Mouse (Mus musculus) spleen, postnatal 36 days (tissue): ENCODE measurements around the gene Nptn.
A peak's percentile ranks its signal among the peaks of the same experiment; 100 is the strongest.

ENCODE experiments used
- DNase-seq, 2 experiments: peaks; one replicate each; pipeline ENCODE4 v3.0.0; 2022; ENCODE audit warnings: low spot score in 2 of 2, mixed read lengths in 1 of 2

The Nptn gene

DNA sequence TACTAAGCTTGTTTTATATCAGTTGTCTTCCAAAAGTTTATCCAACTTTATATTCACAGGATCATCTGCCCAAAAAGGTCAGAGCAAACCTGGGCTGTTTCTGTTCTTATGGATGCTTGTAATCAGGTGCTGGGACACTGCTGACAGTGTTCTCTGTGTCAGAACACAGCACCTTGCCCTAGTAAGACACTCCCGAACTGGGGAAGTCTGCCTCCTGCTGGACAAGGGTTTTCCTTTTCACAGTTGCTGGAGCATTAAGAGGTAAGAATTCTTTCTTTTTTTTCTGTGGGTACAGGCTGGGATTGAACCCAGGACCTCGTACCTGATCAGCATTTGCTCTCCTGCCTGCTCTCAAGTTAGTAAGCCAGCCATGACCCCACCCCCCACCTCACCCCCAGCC, 74.4 kb downstream of the Nptn start:
- peak; percentile 43 to 71 for DNase-seq

DNA sequence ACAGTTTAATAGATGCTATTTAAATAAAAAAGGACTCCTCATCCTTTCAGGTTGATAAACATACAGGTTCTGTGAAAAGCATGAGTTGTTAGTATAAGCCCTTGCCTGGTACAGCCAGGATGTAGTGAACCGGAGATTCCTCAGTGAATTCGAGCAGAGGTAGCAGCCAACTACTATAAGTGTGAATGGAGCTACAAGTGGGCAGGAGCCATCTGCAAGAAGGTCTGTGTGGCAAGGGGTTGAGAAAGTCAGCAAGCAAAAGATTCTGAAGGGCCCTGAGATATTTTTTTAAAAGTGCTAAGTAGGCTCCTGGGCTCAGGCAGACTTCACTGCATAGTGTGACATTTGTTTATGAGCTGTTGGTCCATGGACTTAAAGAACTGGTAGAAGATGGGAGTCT, 74.8 kb downstream of the Nptn start:
- no peak for DNase-seq

GRCm38 (mm10) chr9:58657735-58658512, 75.9 kb downstream of the Nptn start:
- DNase-seq, result peak; percentile 52 to 75

GRCm38 (mm10) chr9:58658596-58659309, 76.7 kb downstream of the Nptn start:
- no peak for DNase-seq

- DNase-seq, result no peak
Observed at GRCm38 (mm10) chr9:58659331-58659730, 77.3 kb downstream of the Nptn start.

- DNase-seq, result peak; percentile 41 to 58
Observed at GRCm38 (mm10) chr9:58659989-58660388, 77.9 kb downstream of the Nptn start.

GRCm38 (mm10) chr9:58660673-58661072, 78.6 kb downstream of the Nptn start:
- no peak for DNase-seq

DNA sequence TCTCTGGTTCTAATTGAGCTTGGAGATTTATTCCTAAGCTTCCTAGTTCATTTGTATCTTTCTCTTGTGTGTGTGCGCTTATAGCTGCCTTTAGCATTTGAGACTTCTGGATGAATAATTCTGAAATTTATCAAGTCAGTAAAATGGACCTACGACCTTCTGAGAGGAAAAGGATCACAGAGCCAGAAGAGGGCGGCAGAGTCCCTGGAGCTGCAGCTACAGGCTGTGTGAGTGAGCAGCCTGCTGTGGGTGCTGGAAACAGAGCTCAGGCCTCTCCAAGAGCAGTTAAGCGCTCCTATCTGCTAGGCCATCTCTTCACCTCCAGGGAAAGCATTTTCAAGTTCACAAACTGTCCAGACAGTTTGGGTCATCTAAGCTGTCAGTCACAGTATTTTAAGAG, 80.0 kb downstream of the Nptn start:
- no peak for DNase-seq

DNA sequence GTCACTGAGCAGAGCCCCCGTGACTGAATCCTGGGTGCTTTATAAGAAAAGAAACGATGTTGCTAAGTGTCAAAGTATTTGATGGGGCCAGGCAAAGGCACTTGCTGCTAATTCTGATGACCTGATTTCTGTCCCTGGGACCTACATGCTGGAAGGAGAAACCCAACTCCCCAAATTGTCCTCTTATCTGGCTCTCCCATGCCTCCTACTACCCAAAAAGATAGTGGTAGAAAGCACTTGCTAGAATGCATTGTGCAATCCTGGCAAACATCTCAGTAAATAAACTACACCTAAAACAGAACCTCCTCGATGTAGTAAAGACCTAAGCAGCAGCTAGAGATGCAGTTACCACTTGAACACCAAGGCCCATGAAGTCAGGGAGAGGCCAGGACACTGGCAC, 80.8 kb downstream of the Nptn start:
- DNase-seq, result peak; percentile 18 to 29

GRCm38 (mm10) chr9:58665492-58665891, 83.5 kb downstream of the Nptn start:
- DNase-seq, result no peak

DNA sequence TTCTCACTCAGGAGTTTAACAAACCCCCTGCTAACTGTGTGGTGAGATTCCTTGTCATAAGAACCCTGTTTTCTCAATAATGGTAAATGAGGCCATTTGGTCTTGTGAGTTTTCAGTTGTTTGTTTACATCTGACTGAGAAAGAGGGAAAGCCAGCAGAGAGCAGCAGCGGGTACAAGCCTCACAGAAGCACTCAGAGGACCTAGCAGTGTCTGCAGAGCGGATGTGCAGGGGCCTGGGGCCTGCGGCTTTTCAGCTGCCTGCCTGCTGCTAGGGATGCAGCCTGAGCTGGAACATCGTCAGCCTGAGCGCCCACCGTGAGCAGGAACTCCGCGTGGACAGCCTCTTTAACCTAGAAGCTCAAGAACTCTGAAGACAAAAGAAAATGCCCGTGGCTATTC, 84.2 kb downstream of the Nptn start:
- no peak for DNase-seq

DNA sequence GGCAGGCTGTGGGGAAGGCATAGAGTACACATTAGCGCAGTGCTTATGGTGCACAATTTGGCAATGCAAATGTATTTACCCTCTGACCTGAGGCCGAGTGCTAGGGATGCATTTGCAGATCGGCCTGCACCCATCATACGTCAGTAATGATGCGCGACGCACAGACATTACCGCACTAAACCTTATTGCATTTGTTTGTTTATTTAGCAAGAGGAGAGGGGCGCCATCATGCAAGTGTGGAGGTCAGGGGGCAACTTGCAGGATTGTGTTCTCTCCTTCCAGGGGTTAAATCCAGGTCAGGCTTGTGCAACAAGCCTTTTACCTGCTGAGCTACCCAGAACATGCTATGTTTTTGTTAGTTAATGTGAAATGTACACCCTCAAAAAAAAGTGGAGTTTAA, 85.2 kb downstream of the Nptn start:
- no peak for DNase-seq

- DNase-seq, result no peak
Observed at GRCm38 (mm10) chr9:58668171-58668570, 86.1 kb downstream of the Nptn start.

DNA sequence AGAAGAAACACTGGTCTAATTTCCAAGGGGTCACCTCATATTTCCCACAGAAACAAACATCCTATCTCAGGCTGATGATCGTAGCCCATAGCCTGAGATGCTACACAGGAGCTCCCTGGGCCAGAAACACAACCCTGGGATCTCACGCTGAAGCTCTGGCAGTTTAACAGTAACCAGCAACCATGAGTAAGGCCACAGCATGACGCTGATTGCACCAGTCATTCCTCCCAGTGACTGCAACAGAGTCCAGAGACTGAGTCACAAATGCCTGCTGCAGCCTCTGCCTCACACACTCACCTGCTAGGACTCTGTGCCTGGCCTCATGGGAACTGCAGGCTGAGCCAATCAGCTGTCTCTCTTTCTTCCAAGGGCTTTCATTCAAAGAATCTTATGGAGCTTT, 87.0 kb downstream of the Nptn start:
- no peak for DNase-seq

GRCm38 (mm10) chr9:58669819-58670218, 87.8 kb downstream of the Nptn start:
- DNase-seq, result no peak

DNA sequence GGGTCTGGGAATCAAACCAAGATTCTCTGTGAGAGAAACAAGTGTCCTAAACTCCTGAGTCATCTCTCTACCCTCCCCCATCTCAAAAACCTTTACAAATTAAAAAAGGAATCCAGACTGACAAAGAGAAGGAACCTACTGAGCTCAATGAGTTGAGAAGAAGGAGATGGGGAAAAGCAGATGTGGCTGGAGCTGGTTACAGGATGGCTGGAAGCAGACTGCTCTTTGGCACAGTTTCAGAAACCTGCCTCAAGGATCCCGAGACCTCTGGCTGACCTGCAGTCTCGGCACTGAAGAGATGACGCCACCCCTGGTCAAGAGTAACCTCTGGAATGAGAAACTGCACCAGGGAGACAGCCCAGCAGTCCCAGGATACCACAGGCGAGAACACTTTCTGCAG, 90.4 kb downstream of the Nptn start:
- no peak for DNase-seq

- DNase-seq, result no peak
Observed at GRCm38 (mm10) chr9:58674736-58675135, 92.7 kb downstream of the Nptn start.

GRCm38 (mm10) chr9:58675371-58675770, 93.3 kb downstream of the Nptn start:
- no peak for DNase-seq

GRCm38 (mm10) chr9:58681411-58681810, 99.4 kb downstream of the Nptn start:
- no peak for DNase-seq

DNA sequence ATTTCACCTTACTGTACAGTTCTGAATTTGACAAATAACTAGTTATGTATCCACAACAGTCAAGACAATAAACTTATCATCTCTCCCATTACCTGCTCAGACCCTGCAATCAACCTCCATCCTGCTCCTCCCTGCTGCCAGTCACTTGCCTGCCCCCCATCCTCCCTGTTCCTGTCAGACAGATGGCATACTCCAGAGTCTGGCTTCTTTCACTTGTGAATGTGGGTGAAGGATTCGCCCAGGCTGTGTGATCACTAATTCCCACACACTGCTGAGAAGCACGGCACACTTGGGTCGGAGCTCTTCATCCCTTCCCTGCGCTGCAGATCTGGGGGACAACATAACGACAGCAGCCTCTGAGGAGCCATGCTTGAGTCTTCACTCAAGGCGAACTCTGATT, 100.1 kb downstream of the Nptn start:
- DNase-seq, result no peak

GRCm38 (mm10) chr9:58683372-58683771, 101.3 kb downstream of the Nptn start:
- DNase-seq, result no peak

DNA sequence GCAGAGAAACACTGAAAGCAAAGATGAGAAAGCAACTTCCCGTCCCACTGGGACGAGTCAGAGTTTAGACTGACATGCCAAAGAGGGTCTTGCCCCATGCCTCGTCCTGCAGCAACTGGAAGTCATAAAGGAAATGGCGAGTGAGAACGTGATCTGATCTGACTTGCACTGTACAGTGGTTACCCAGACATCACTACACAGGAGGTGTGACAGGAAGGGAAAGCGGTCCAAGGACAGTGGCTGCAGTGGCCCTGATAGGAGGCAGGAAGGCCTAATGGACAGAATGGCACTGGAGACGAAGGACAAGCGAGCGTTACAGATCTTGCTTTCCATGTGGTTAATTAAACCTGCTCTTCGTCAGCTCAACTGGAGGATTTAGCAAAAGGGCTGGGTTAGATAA, 103.2 kb downstream of the Nptn start:
- DNase-seq, result no peak

DNA sequence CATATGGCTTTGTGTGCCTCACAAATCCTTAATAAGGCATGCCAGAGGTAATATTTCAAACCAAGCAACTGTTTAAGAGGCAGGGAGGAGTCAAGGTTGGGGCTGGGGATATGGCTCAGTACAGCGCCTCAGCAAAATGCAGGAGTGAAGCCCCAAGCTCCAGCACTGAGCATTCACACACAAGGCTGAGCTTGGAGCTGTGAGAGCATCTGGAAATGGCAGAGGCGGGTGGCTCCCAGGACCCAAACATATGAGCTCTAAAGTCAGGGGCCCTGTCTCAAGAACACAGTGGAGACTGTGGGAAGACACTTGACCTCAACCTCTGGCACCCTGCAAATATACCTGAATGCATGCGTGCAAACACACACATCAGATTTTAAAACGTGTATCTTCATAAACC, 106.0 kb downstream of the Nptn start:
- DNase-seq, result no peak
